Mouse (Mus musculus) C3H10T1/2 (cell line): Measurements from ENCODE around the gene Dcun1d3. TPM values are rescaled to one million over a fixed set of nuclear protein-coding genes. Genes with fewer than 3 reads are reported as not detected.

Source experiments
- polyA plus RNA-seq, 2 experiments: library from polyadenylated mRNA; unstranded; fragments of >200 nt; fragmentation: generic; extraction: Trizol; gene quantifications; one replicate each; pipeline ENCODE4 v1.2.1; 2012; ENCODE audit warnings: missing spikeins in 2 of 2

Gene Dcun1d3
- polyA plus RNA-seq: 1 to 10 TPM in 1 of 2 experiments, under 1 TPM in 1; 0.33 to 2.8 TPM

DNA sequence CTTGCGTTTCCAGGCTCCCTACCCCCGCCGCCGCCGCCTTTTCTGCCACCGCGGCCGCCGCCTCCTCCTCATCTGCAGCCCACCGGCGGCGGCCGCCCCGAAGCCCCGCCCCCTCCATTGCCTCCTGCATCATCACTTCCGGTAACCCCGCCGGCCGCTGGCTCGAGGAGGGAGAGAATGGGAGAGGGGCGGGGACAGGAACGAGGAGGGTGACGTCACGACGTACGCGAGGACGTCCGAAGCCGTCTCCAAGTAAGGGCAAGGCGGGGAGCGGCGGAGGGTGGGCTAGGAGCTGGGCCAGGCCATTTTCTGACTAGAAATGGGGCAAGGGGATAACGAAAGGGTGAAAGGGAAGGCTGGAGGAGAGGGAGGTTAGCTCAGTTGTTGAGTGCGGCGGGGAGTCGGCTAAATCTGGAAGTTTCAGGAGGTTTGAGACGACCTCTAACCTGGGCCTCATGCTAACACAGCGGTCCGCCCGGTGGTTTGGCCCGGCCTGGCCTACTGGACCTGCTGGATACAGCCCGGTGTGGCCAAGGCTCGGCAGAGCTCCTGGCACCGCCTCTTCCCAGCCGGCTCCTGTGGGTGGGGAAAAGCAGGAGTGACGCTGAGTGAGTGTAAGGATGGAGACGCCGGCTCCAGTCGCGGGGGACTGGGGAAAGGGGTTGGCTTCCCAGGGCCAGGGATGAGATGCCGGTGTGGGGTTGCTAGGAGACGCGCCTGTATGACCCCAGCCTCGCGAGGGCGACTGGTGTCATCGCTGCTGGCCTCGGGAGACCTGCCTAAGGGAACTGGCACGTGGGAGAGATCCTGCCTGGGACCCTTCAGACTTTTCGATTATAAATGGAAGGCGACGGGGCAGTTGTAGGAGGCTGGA, at the start of gene Dcun1d3, which contains the start of gene Lyrm1:
Gene Dcun1d3, minus strand, starts transcription at position 660 of the 874 bp plus-strand sequence.
Gene Lyrm1, plus strand, starts transcription at position 223 of the 874 bp plus-strand sequence.

Other genes with a start within 250 kb of the Dcun1d3 start
- gene Acsm4, start 206.3 kb downstream of the Dcun1d3 start, polyA plus RNA-seq: not detected
- gene Thumpd1, start 175.5 kb downstream of the Dcun1d3 start, polyA plus RNA-seq: 10 to 100 TPM in 1 of 2 experiments, 1 to 10 TPM in 1; 1.8 to 10.4 TPM
- gene Acsm3, start 135.4 kb downstream of the Dcun1d3 start, polyA plus RNA-seq: under 1 TPM in 1 of 2 experiments, not detected in 1; 0.05 TPM
- 1 to 10 TPM in 1 of 2 experiments, under 1 TPM in 1; 0.84 to 6.0 TPM for gene Rexo5, start 102.3 kb downstream of the Dcun1d3 start, polyA plus RNA-seq
- gene Eri2, start 102.2 kb downstream of the Dcun1d3 start, polyA plus RNA-seq: 1 to 10 TPM in 1 of 2 experiments, under 1 TPM in 1; 0.28 to 1.8 TPM
- gene Lyrm1, start 437 bp downstream of the Dcun1d3 start, polyA plus RNA-seq: 1 to 10 TPM in 1 of 2 experiments, under 1 TPM in 1; 0.90 to 3.3 TPM
- not detected for gene Dnah3, start 199.0 kb upstream of the Dcun1d3 start, polyA plus RNA-seq
- 10 to 100 TPM in 1 of 2 experiments, 1 to 10 TPM in 1; 7.0 to 14.0 TPM for gene Tmem159, start 206.1 kb upstream of the Dcun1d3 start, polyA plus RNA-seq
- not detected for gene Zp2, start 249.0 kb upstream of the Dcun1d3 start, polyA plus RNA-seq